Mouse (Mus musculus) erythroblast, embryonic 14.5 days (primary cell): ENCODE results near the gene Bmpr2.

ENCODE experiments used
- GATA1 ChIP-seq: IDR thresholded peaks from 2 replicates; pipeline ENCODE4 v1.6.1; 2012; ENCODE audit warnings: low read length, inconsistent platforms, mixed read lengths
- TAL1 ChIP-seq: IDR thresholded peaks from 3 replicates; pipeline ENCODE4 v1.6.1; 2012; ENCODE audit warnings: low read length, inconsistent platforms, mixed read lengths

DNA sequence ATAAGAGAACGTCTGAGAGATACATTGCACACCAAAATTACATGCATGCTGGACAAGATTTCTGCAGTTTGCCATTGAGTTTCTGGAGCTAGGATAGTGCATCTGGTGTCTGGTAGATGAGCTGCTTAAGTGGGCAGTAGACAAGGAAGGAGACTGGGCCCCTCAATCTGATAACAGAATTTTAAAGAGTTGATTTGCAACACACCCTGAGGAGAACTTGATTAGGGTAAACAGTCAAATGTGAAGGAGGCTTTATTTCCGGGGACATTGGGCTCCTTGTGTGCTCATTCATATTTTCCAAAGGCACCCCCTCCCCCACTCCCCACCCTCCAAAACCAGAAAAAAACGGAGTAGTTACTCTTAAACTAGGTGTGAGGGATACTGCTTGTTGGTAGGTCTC is 151.6 kb downstream of the Bmpr2 start:
- TF ChIP-seq TAL1 (no peak), GATA1 (peak; percentile 81)
